Mouse (Mus musculus): ENCODE data around the gene Gm4881.
A peak's percentile ranks its signal among the peaks of the same experiment; 100 is the strongest.

DNA sequence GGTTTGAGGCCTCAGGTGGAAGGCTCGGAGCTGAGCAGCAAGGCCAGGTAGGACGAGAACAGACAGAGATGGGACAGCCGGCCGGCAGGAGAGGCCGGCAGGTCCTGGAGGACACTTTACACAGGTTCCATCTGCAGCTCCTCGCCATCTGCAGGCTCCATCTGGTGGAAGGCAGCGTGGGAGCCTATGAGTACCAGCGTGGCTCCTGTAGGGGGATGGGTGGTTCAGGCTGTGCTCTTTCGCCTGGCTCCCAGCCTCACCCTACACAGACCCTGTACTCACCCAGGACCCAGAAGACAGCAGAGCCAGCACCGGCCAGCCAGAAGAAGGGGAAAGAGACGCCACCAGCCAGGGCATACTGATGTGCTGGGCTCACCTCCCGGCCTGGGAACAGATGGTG lies 25.5 kb upstream of the Gm4881 start:
- 0 out of 2 replicates have a peak, but pooled peaks have one; percentile 3 for TF ChIP-seq CTCF (IDR thresholded peaks at IDR 0.05)
- no peak for TF ChIP-seq EP300 (IDR thresholded peaks at IDR 0.05)
